Mouse (Mus musculus): ENCODE measurements around the gene Golgb1.

DNA sequence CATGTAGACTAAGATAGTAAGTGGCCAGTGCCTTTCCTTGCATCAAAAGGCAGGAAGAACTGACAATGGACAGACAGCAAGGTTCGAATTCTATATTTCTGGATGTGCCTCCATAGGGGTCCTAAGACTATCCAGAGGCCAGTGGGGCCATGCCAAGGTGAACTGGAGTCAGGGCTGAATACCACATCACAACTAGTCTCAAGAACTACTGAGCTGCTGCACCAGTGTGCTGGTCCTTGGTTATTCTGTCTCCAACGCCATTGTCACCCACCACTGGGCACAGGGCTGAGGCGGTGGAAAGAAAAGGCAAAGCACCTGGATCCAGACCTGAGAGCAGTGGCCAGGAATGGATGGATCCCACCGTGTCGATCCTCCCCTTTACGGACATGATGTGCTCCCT is 57.6 kb downstream of the Golgb1 start:
- TF ChIP-seq POLR2A (IDR thresholded peaks at IDR 0.05; ENCODE audit: borderline replicate concordance, low read depth, low read length) (no peak), CTCF (IDR thresholded peaks at IDR 0.05; ENCODE audit: low read depth, low read length) (no peak)
